In genomic region chr5:33565886-33566285, GRCm38 (mm10) we compare ENCODE assay signal across 19 mouse cellular contexts.
A peak's percentile ranks its signal among the peaks of the same experiment; 100 is the strongest.
DNase-seq lines count a peak whose midpoint lies in the region; ATAC-seq and TF ChIP-seq lines count a peak whose summit lies in the region.
"Had no signal": no experiment of that assay in that cellular context is flagged by ENCODE, and none has a peak within 500 bp of the region (broad histone marks: within the 10 kb centered on the region; RNA-seq: fewer than 3 reads in every experiment).

No protein-coding gene starts in this region.

- 78% methylated on average over 4 of the region's 4 CpGs for WGBS in forebrain, postnatal 0 days

- no peak for TF ChIP-seq CTCF in gastrocnemius, adult 2 months (IDR thresholded peaks at IDR 0.05)
- TF ChIP-seq CTCF in forebrain, postnatal 0 days (IDR thresholded peaks at IDR 0.05; ENCODE audit: low read depth) = no peak

- H3K27me3 ChIP-seq in forebrain, postnatal 0 days (ENCODE audit: insufficient read depth, low read length) = no peaks in the 10 kb centered on the region; the same call in 1 of the 2 replicates
- H3K27me3 ChIP-seq: embryonic facial prominence, embryonic 12.5 days; hindbrain, embryonic 15.5 days had no signal

- ATAC-seq in forebrain, postnatal 0 days = no peak
- ATAC-seq: forebrain, embryonic 16.5 days; intestine, postnatal 0 days had no signal

- peak; percentile 52 for DNase-seq in gastrocnemius, adult 2 months
- DNase-seq in gastrocnemius, postnatal 4 days (ENCODE audit: low spot score in 2 of 2) = no peak
- DNase-seq in 3134 (ENCODE audit: extremely low read depth, insufficient read length, low spot score) = peak; percentile 73
- peak; percentile 51 for DNase-seq in Muller cell, postnatal 12 days (ENCODE audit: inconsistent ontology term)
- DNase-seq in skeletal muscle tissue, adult 2 months (ENCODE audit: low read depth, low spot score) = peak; percentile 29
- no peak for DNase-seq in forebrain, postnatal 0 days
- DNase-seq: adrenal gland, adult 8-10 months; B cell, adult 2 months; cerebellum, adult 11-12 months; cerebellum, adult 9-10 months; cerebellum, postnatal 25 days; heart, adult 2 months had no signal

- intact Hi-C loops in gastrocnemius, adult 2 months (cut with DNase I) = no loop called here

- no peak overlapping the region for H3K4me3 ChIP-seq in gastrocnemius, adult 2 months
- no peak overlapping the region for H3K4me3 ChIP-seq in forebrain, postnatal 0 days (ENCODE audit: low read depth, low read length)
- H3K4me3 ChIP-seq: embryonic facial prominence, embryonic 12.5 days; forebrain, embryonic 12.5 days; heart, adult 2 months; heart, embryonic 15.5 days; hindbrain, embryonic 15.5 days had no signal

- H3K36me3 ChIP-seq in forebrain, postnatal 0 days (ENCODE audit: insufficient read depth) = no peaks in the 10 kb centered on the region
- H3K36me3 ChIP-seq: embryonic facial prominence, embryonic 12.5 days; forebrain, embryonic 12.5 days; heart, embryonic 15.5 days; hindbrain, embryonic 15.5 days had no signal

- H3K4me1 ChIP-seq in forebrain, postnatal 0 days (ENCODE audit: insufficient read depth) = no peaks in the 10 kb centered on the region
- H3K4me1 ChIP-seq: embryonic facial prominence, embryonic 12.5 days; forebrain, embryonic 12.5 days; heart, embryonic 15.5 days; hindbrain, embryonic 15.5 days had no signal

- no peak overlapping the region for H3K27ac ChIP-seq in gastrocnemius, adult 2 months
- H3K27ac ChIP-seq in forebrain, postnatal 0 days (ENCODE audit: low read depth, low read length) = no peak overlapping the region
- H3K27ac ChIP-seq: embryonic facial prominence, embryonic 12.5 days; forebrain, embryonic 12.5 days; heart, adult 2 months; heart, embryonic 15.5 days; hindbrain, embryonic 15.5 days had no signal

- H3K4me2 ChIP-seq in forebrain, postnatal 0 days (ENCODE audit: low read depth) = no peak overlapping the region
- H3K4me2 ChIP-seq: embryonic facial prominence, embryonic 12.5 days; forebrain, embryonic 12.5 days; heart, embryonic 11.5 days; heart, embryonic 15.5 days; hindbrain, embryonic 15.5 days had no signal

- no peaks in the 10 kb centered on the region for H3K9me3 ChIP-seq in forebrain, postnatal 0 days (ENCODE audit: low read length)
- H3K9me3 ChIP-seq: embryonic facial prominence, embryonic 12.5 days; forebrain, embryonic 12.5 days; heart, embryonic 15.5 days; hindbrain, embryonic 15.5 days had no signal

- H3K9ac ChIP-seq in forebrain, postnatal 0 days = no peak overlapping the region
- H3K9ac ChIP-seq: embryonic facial prominence, embryonic 12.5 days; forebrain, embryonic 12.5 days; heart, embryonic 15.5 days; hindbrain, embryonic 15.5 days had no signal

Comparison
In these comparisons a context has a peak if more than half of its experiments do, and no peak if none do; other contexts are left out.
1. DNase-seq: peak in gastrocnemius, adult 2 months (single experiment), 3134 (single experiment), Muller cell, postnatal 12 days (single experiment) and skeletal muscle tissue, adult 2 months (single experiment); none in gastrocnemius, postnatal 4 days (0 of 2) and forebrain, postnatal 0 days (single experiment).